Mouse (Mus musculus) neural tube, embryonic 12.5 days (tissue): ENCODE data around the gene Rbpjl. TPM values are rescaled to one million over a fixed set of nuclear protein-coding genes. Genes with fewer than 3 reads are reported as not detected.
A peak's percentile ranks its signal among the peaks of the same experiment; 100 is the strongest.

Source experiments
- ATAC-seq: fragments of 200-750 bp; cut with Nextera tagmentation; 2 replicates; pipeline ENCODE4 v1.8.0; 2017; ENCODE audit warnings: low read depth, mild to moderate bottlenecking, moderate TSS enrichment, moderate library complexity; ENCODE audit not compliant: low FRiP score
- H3K27ac ChIP-seq: fragments of 300-500 bp; sonication (generic); 2 replicates; pipeline ENCODE4 v1.5.1; 2016
- H3K27me3 ChIP-seq: fragments of 300-500 bp; sonication (generic); replicated peaks from 2 replicates; pipeline ENCODE4 v1.6.1; 2016; ENCODE audit warnings: mild to moderate bottlenecking
- H3K36me3 ChIP-seq: fragments of 300-500 bp; sonication (generic); 2 replicates; pipeline ENCODE4 v1.6.1; 2016; ENCODE audit warnings: mild to moderate bottlenecking
- H3K4me1 ChIP-seq: fragments of 300-500 bp; sonication (generic); 2 replicates; pipeline ENCODE4 v1.6.1; 2016
- H3K4me2 ChIP-seq: fragments of 300-500 bp; sonication (generic); replicated peaks from 2 replicates; pipeline ENCODE4 v1.6.1; 2016; ENCODE audit warnings: mild to moderate bottlenecking
- H3K4me3 ChIP-seq: fragments of 300-500 bp; sonication (generic); 2 replicates; pipeline ENCODE4 v1.5.1; 2016
- H3K9ac ChIP-seq: fragments of 300-500 bp; sonication (generic); 2 replicates; pipeline ENCODE4 v1.6.1; 2016; ENCODE audit warnings: mild to moderate bottlenecking
- H3K9me3 ChIP-seq: fragments of 300-500 bp; sonication (generic); 2 replicates; pipeline ENCODE4 v1.6.1; 2016; ENCODE audit warnings: mild to moderate bottlenecking
- WGBS: fragments of 180-500 bp; shearing (Covaris S2); methylation state at CpG from one replicate; pipeline ENCODE4 v1.1.7; 2016; 5-methylcytosine and 5-hydroxymethylcytosine counted together
- polyA plus RNA-seq: library from polyadenylated mRNA; unstranded; fragments of >200 nt; fragmentation: Nextera tagmentation; extraction: Ambion mirVana; gene quantifications from 2 replicates; pipeline ENCODE4 v1.2.1, GENCODE M21; 2016

Gene Rbpjl
- polyA plus RNA-seq, 1 experiment from 2014 or later, result 0.13 TPM

DNA sequence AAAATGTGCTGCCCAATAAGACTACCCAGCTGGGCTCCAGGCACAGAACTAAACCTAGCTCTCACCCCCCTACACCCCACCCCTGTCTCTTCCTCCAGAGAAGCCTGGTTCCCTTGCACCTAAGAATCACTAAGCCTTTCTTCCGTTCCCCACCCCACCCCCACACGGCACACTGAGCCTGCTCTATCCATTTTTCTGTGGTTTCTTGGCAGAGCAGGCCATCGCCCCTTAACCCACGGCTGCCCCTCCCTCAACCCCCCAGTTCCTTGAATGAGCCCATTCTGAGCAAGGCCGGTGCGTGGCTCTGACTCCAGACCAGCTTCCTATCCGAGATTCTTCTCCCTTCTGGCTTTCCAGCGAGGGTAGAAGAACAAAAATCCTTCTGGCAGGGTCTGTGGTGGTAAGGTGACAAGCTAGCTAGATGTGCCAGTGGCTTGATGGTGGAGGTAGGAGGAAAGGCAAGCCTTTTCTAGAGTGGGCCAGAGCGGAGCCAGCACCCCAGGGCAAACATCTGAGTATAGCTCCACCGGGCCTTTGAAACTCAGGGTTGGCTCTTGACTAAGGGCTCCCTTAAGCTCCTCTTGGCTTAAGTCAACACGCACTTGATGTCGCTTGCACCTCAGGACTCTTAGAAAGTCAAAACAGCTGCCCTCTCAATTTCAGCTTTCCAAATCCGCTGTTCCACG is 598 bp downstream of the Rbpjl start:
- 12% methylated on average over 14 of the region's 14 CpGs for WGBS
- H3K9ac ChIP-seq, result no peak overlapping the region
- peaks cover 11% of the 10 kb centered on the region; the same call in 1 of the 2 replicates for H3K4me1 ChIP-seq
- no peak overlapping the region for H3K4me3 ChIP-seq
- ATAC-seq, result no peak
- peak overlapping the region; percentile 58 for H3K4me2 ChIP-seq
- no peaks in the 10 kb centered on the region for H3K9me3 ChIP-seq
- no peaks in the 10 kb centered on the region for H3K36me3 ChIP-seq
- peaks cover 96% of the 10 kb centered on the region for H3K27me3 ChIP-seq
- H3K27ac ChIP-seq, result no peak overlapping the region

GRCm38 (mm10) chr2:164404082-164404990 is 1.4 kb downstream of the Rbpjl start:
- peaks cover 11% of the 10 kb centered on the region; the same call in 1 of the 2 replicates for H3K4me1 ChIP-seq
- H3K4me3 ChIP-seq, result peak overlapping the region; percentile 27
- H3K9ac ChIP-seq, result 0 out of 2 replicates have a peak overlapping the region, but pooled peaks have one; percentile 33
- ATAC-seq, result no peak
- peak overlapping the region; percentile 58 for H3K4me2 ChIP-seq
- H3K27me3 ChIP-seq, result peaks cover 98% of the 10 kb centered on the region
- H3K36me3 ChIP-seq, result no peaks in the 10 kb centered on the region
- under 1% methylated on average over 44 of the region's 49 CpGs for WGBS
- H3K9me3 ChIP-seq, result no peaks in the 10 kb centered on the region
- no peak overlapping the region for H3K27ac ChIP-seq

DNA sequence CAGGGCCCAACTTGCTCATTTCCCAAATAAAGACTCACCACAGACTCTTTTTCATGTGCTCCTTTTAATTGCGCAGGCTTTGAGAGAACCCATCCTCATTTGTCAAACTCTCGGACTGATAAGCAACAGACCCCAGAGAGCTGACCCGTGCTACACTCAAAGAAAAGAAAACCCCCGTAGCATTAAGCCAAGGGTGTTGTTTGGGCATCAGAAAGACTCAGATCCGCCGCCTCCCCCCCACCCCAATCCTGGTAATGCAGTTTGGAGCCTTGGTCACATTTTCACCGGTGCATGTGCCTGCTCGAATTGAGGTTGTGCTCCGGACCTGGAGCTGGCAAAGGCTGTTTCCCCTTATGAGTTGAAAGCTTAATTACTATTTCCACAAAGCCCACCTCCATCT is 2.1 kb downstream of the Rbpjl start, which contains the start of gene Matn4:
Gene Matn4 (minus strand): TSS at position 101 of the 400 bp plus-strand sequence.
- peak within 1 kb of the TSS; percentile 58 for H3K4me2 ChIP-seq
- H3K4me1 ChIP-seq, result peaks cover 11% of the 10 kb centered on the region; the same call in 1 of the 2 replicates
- ATAC-seq, result no peak
- no peaks in the 10 kb centered on the region for H3K9me3 ChIP-seq
- H3K36me3 ChIP-seq, result no peaks in the 10 kb centered on the region
- 10% methylated on average over 9 of the region's 9 CpGs for WGBS
- H3K27me3 ChIP-seq, result peaks cover 94% of the 10 kb centered on the region
- peak within 1 kb of the TSS; percentile 27 for H3K4me3 ChIP-seq
- H3K9ac ChIP-seq, result 0 out of 2 replicates have a peak within 1 kb of the TSS, but pooled peaks have one; percentile 33
- H3K27ac ChIP-seq, result no peak within 1 kb of the TSS

GRCm38 (mm10) chr2:164405519-164405918 is 2.6 kb downstream of the Rbpjl start:
- no peak for ATAC-seq

GRCm38 (mm10) chr2:164407708-164408107 is 4.8 kb downstream of the Rbpjl start:
- H3K4me2 ChIP-seq, result no peak overlapping the region
- H3K27ac ChIP-seq, result no peak overlapping the region
- no peaks in the 10 kb centered on the region for H3K36me3 ChIP-seq
- no peak overlapping the region for H3K9ac ChIP-seq
- peaks cover 11% of the 10 kb centered on the region; the same call in 1 of the 2 replicates for H3K4me1 ChIP-seq
- 2% methylated on average over 22 of the region's 22 CpGs for WGBS
- no peaks in the 10 kb centered on the region for H3K9me3 ChIP-seq
- ATAC-seq, result no peak
- H3K4me3 ChIP-seq, result no peak overlapping the region
- H3K27me3 ChIP-seq, result peaks cover 69% of the 10 kb centered on the region

More at GRCm38 (mm10) chr2:164405519-164405918, 2.6 kb downstream of the Rbpjl start:
- Histone ChIP-seq H3K27ac (no peak overlapping the region), H3K4me2 (no peak overlapping the region), H3K36me3 (no peaks in the 10 kb centered on the region), H3K4me1 (peaks cover 11% of the 10 kb centered on the region; the same call in 1 of the 2 replicates), H3K9me3 (no peaks in the 10 kb centered on the region), H3K27me3 (peaks cover 90% of the 10 kb centered on the region), H3K4me3 (no peak overlapping the region), H3K9ac (no peak overlapping the region)
- 38% methylated on average over 5 of the region's 5 CpGs for WGBS

DNA sequence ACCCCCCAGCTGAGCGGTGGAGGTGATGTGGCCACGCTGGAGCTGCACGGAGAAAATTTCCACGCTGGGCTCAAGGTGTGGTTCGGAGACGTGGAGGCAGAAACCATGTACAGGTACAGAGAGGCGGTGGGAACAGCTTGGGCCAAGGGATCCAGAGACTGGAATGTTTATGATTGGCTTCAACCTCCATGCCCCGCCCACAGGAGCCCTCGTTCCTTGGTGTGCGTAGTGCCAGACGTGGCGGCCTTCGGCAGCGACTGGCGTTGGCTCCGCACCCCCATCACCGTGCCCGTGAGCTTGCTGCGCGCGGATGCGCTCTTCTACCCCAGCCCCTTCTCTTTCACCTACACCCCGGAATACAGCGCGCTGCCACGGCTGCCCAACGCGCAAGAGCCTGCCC is 11.2 kb downstream of the Rbpjl start:
- Histone ChIP-seq H3K36me3 (no peaks in the 10 kb centered on the region), H3K4me3 (peak overlapping the region; percentile 16; the same call in 1 of the 2 replicates), H3K27me3 (peaks cover 14% of the 10 kb centered on the region), H3K27ac (no peak overlapping the region), H3K9me3 (no peaks in the 10 kb centered on the region), H3K4me1 (no peaks in the 10 kb centered on the region), H3K9ac (0 out of 2 replicates have a peak overlapping the region, but pooled peaks have one; percentile 33), H3K4me2 (peak overlapping the region; percentile 47)
- ATAC-seq, result no peak
- 26% methylated on average over 28 of the region's 28 CpGs for WGBS

- Histone ChIP-seq H3K9ac (0 out of 2 replicates have a peak overlapping the region, but pooled peaks have one; percentile 33), H3K4me3 (peak overlapping the region; percentile 16; the same call in 1 of the 2 replicates), H3K4me1 (no peaks in the 10 kb centered on the region), H3K27ac (no peak overlapping the region), H3K36me3 (no peaks in the 10 kb centered on the region), H3K4me2 (peak overlapping the region; percentile 47), H3K9me3 (no peaks in the 10 kb centered on the region), H3K27me3 (peaks cover 10% of the 10 kb centered on the region)
- no peak for ATAC-seq
- 73% methylated on average over 10 of the region's 10 CpGs for WGBS
These were observed 11.6 kb downstream of the Rbpjl start for GRCm38 (mm10) chr2:164414581-164414980.

- WGBS, result 4% methylated on average over 2 of the region's 2 CpGs
- no peaks in the 10 kb centered on the region for H3K9me3 ChIP-seq
- H3K27ac ChIP-seq, result no peak overlapping the region
- no peak overlapping the region for H3K4me2 ChIP-seq
- no peak overlapping the region for H3K4me3 ChIP-seq
- H3K36me3 ChIP-seq, result no peaks in the 10 kb centered on the region
- no peaks in the 10 kb centered on the region for H3K4me1 ChIP-seq
- H3K9ac ChIP-seq, result no peak overlapping the region
- H3K27me3 ChIP-seq, result peaks cover 9% of the 10 kb centered on the region
- no peak for ATAC-seq
These were observed 14.3 kb downstream of the Rbpjl start for GRCm38 (mm10) chr2:164417198-164417597.

DNA sequence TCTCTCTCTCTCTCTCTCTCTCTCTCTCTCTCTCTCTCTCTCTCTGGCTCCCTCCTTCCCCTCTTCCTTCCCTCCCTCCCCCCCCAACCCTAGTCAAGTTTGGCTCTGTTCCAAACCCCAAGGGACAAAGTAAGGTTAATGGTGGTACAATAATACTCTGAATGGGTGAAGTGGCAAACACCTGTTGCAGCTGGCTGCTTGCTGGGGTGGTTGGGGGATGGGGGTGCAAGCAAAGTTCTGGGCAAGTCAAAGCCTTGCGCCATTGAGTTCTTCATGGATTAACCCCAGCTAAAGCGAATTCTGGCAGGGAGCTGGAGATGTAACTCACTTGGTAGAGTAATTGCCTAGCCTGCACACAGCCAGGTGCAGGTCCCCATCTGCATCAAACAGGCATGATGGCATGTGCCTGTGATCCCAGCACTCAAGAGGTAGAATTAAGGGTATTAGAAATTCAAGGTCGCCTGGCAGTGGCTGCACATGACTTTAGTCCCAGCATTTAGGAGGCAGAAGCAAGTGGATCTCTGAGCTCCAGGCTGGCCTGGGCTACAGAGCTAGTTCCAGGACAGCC is 15.5 kb downstream of the Rbpjl start:
- no peak for ATAC-seq
- Histone ChIP-seq H3K4me2 (no peak overlapping the region), H3K36me3 (no peaks in the 10 kb centered on the region), H3K9me3 (no peaks in the 10 kb centered on the region), H3K4me3 (no peak overlapping the region), H3K27ac (no peak overlapping the region), H3K27me3 (peaks cover 9% of the 10 kb centered on the region), H3K9ac (no peak overlapping the region), H3K4me1 (no peaks in the 10 kb centered on the region)
- WGBS, result 25% methylated on average over 3 of the region's 3 CpGs

- ATAC-seq, result no peak
These were observed 16.5 kb downstream of the Rbpjl start for GRCm38 (mm10) chr2:164419489-164419888.

DNA sequence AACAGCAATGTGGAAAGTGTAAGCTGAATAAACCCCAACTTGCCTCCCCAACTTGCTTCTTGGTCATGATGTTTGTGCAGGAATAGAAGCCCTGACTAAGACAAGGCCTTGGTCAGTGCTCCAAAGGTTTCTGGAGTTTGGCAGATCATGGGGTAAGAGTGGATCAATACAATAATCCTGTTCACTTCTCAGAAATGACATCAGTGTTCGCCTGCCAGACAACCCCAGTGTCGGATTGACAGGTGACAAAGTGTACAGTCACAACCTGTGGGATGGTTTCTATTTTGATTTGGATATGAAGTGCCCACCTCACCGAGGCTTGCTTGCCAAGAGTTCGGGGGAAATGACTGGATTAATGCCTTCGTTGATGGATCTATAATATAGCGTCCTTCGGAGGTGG is 18.4 kb downstream of the Rbpjl start:
- no peak overlapping the region for H3K4me2 ChIP-seq
- H3K27ac ChIP-seq, result no peak overlapping the region
- H3K4me3 ChIP-seq, result no peak overlapping the region
- no peaks in the 10 kb centered on the region for H3K27me3 ChIP-seq
- WGBS, result 92% methylated on average over 7 of the region's 7 CpGs
- H3K4me1 ChIP-seq, result no peaks in the 10 kb centered on the region
- H3K9ac ChIP-seq, result no peak overlapping the region
- H3K9me3 ChIP-seq, result no peaks in the 10 kb centered on the region
- H3K36me3 ChIP-seq, result no peaks in the 10 kb centered on the region
- no peak for ATAC-seq

More at GRCm38 (mm10) chr2:164419489-164419888, 16.5 kb downstream of the Rbpjl start:
- no peak overlapping the region for H3K4me2 ChIP-seq
- no peaks in the 10 kb centered on the region for H3K9me3 ChIP-seq
- H3K4me1 ChIP-seq, result no peaks in the 10 kb centered on the region
- WGBS, result 1% methylated on average over 3 of the region's 3 CpGs
- H3K27me3 ChIP-seq, result peaks cover under 1% of the 10 kb centered on the region; the same call in 1 of the 2 replicates
- H3K36me3 ChIP-seq, result no peaks in the 10 kb centered on the region
- no peak overlapping the region for H3K27ac ChIP-seq
- no peak overlapping the region for H3K4me3 ChIP-seq
- H3K9ac ChIP-seq, result no peak overlapping the region

- Histone ChIP-seq H3K4me2 (no peak overlapping the region), H3K27me3 (no peaks in the 10 kb centered on the region), H3K36me3 (no peaks in the 10 kb centered on the region), H3K4me3 (no peak overlapping the region), H3K27ac (no peak overlapping the region), H3K9ac (no peak overlapping the region), H3K4me1 (no peaks in the 10 kb centered on the region), H3K9me3 (no peaks in the 10 kb centered on the region)
- no peak for ATAC-seq
- WGBS, result 89% methylated on average over 8 of the region's 8 CpGs
These were observed 19.0 kb downstream of the Rbpjl start for GRCm38 (mm10) chr2:164421979-164422378.
